Mouse (Mus musculus) midbrain, embryonic 13.5 days (tissue): ENCODE measurements around the gene Scamp4. TPM values are rescaled to one million over a fixed set of nuclear protein-coding genes. Genes with fewer than 3 reads are reported as not detected.
A peak's percentile ranks its signal among the peaks of the same experiment; 100 is the strongest.
"Not testable (repeated sequence)": the region's sequence is repeated elsewhere in the genome, so short reads cannot be mapped to it uniquely, and the experiment has no call there.

Experiments
- ATAC-seq: fragments of 200-750 bp; cut with Nextera tagmentation; 2 replicates; pipeline ENCODE4 v1.8.0; 2017; ENCODE audit warnings: mild to moderate bottlenecking, moderate TSS enrichment, moderate library complexity
- H3K27ac ChIP-seq: fragments of 300-500 bp; sonication (generic); 2 replicates; pipeline ENCODE4 v1.5.1; 2015; ENCODE audit warnings: inconsistent platforms, mild to moderate bottlenecking, moderate library complexity
- H3K27me3 ChIP-seq: fragments of 300-500 bp; sonication (generic); 2 replicates; pipeline ENCODE4 v1.6.1; 2015; ENCODE audit warnings: mild to moderate bottlenecking, inconsistent platforms
- H3K36me3 ChIP-seq: fragments of 300-500 bp; sonication (generic); 2 replicates; pipeline ENCODE4 v1.6.1; 2015; ENCODE audit warnings: mild to moderate bottlenecking, inconsistent platforms
- H3K4me1 ChIP-seq: fragments of 300-500 bp; sonication (generic); replicated peaks from 2 replicates; pipeline ENCODE4 v1.6.1; 2015; ENCODE audit warnings: inconsistent platforms
- H3K4me2 ChIP-seq: fragments of 300-500 bp; sonication (generic); replicated peaks from 2 replicates; pipeline ENCODE4 v1.6.1; 2015; ENCODE audit warnings: moderate library complexity, mild to moderate bottlenecking, inconsistent platforms
- H3K4me3 ChIP-seq: fragments of 300-500 bp; sonication (generic); replicated peaks from 2 replicates; pipeline ENCODE4 v1.5.1; 2015; ENCODE audit warnings: mild to moderate bottlenecking, inconsistent platforms
- H3K9ac ChIP-seq: fragments of 300-500 bp; sonication (generic); replicated peaks from 2 replicates; pipeline ENCODE4 v1.6.1; 2015; ENCODE audit warnings: mild to moderate bottlenecking, inconsistent platforms
- H3K9me3 ChIP-seq: fragments of 300-500 bp; sonication (generic); 2 replicates; pipeline ENCODE4 v1.6.1; 2016; ENCODE audit warnings: mild to moderate bottlenecking, inconsistent platforms
- WGBS: fragments of 180-500 bp; shearing (Covaris S2); methylation state at CpG from one replicate; pipeline ENCODE4 v1.1.7; 2015; 5-methylcytosine and 5-hydroxymethylcytosine counted together
- polyA plus RNA-seq: library from polyadenylated mRNA; unstranded; fragments of >200 nt; fragmentation: Nextera tagmentation; extraction: Ambion mirVana; gene quantifications from 2 replicates; pipeline ENCODE4 v1.2.1, GENCODE M21; 2015

The Scamp4 gene
- polyA plus RNA-seq, 1 experiment from 2014 or later = 60.3 TPM

- Histone ChIP-seq H3K36me3 (peaks cover 40% of the 10 kb centered on the region), H3K27ac (no peak overlapping the region), H3K4me2 (no peak overlapping the region), H3K27me3 (no peaks in the 10 kb centered on the region), H3K9me3 (no peaks in the 10 kb centered on the region), H3K4me3 (no peak overlapping the region), H3K9ac (no peak overlapping the region), H3K4me1 (peaks cover 20% of the 10 kb centered on the region)
- 84% methylated on average over 2 of the region's 2 CpGs for WGBS
- ATAC-seq = no peak
Observed at GRCm38 (mm10) chr10:80604988-80605387, 2.3 kb downstream of the Scamp4 start.

GRCm38 (mm10) chr10:80605721-80606120 is 3.0 kb downstream of the Scamp4 start, which contains the start of gene Gm49322:
Gene Gm49322 (plus strand): TSS chr10:80606021.
- H3K4me2 ChIP-seq, ATAC-seq, H3K27me3 ChIP-seq, H3K9ac ChIP-seq, H3K27ac ChIP-seq, H3K9me3 ChIP-seq, H3K4me3 ChIP-seq: not testable (repeated sequence)
- Histone ChIP-seq H3K36me3 (peaks cover 40% of the 10 kb centered on the region), H3K4me1 (peaks cover 20% of the 10 kb centered on the region)
- WGBS = 86% methylated on average over 4 of the region's 4 CpGs

GRCm38 (mm10) chr10:80606306-80606705 is 3.6 kb downstream of the Scamp4 start:
- no peak overlapping the region for H3K4me3 ChIP-seq
- H3K27me3 ChIP-seq = no peaks in the 10 kb centered on the region
- H3K4me2 ChIP-seq = no peak overlapping the region
- no peak for ATAC-seq
- no peak overlapping the region for H3K27ac ChIP-seq
- WGBS = 94% methylated on average over 23 of the region's 23 CpGs
- H3K9ac ChIP-seq = no peak overlapping the region
- no peaks in the 10 kb centered on the region for H3K9me3 ChIP-seq
- H3K36me3 ChIP-seq = peaks cover 41% of the 10 kb centered on the region
- peaks cover 20% of the 10 kb centered on the region for H3K4me1 ChIP-seq

- ATAC-seq = no peak
- H3K4me2 ChIP-seq = no peak overlapping the region
- H3K4me1 ChIP-seq = peaks cover 20% of the 10 kb centered on the region
- no peaks in the 10 kb centered on the region for H3K9me3 ChIP-seq
- H3K9ac ChIP-seq = no peak overlapping the region
- H3K27me3 ChIP-seq = no peaks in the 10 kb centered on the region
- H3K4me3 ChIP-seq = no peak overlapping the region
- 96% methylated on average over 34 of the region's 34 CpGs for WGBS
- no peak overlapping the region for H3K27ac ChIP-seq
- H3K36me3 ChIP-seq = peaks cover 44% of the 10 kb centered on the region
Observed at GRCm38 (mm10) chr10:80606737-80607350, 4.2 kb downstream of the Scamp4 start.

GRCm38 (mm10) chr10:80608435-80608834 is 5.8 kb downstream of the Scamp4 start:
- no peaks in the 10 kb centered on the region for H3K27me3 ChIP-seq
- H3K4me2 ChIP-seq = no peak overlapping the region
- H3K9me3 ChIP-seq = no peaks in the 10 kb centered on the region
- peaks cover 13% of the 10 kb centered on the region for H3K4me1 ChIP-seq
- WGBS = 93% methylated on average over 3 of the region's 3 CpGs
- peaks cover 56% of the 10 kb centered on the region for H3K36me3 ChIP-seq
- ATAC-seq = no peak
- no peak overlapping the region for H3K27ac ChIP-seq
- H3K4me3 ChIP-seq = no peak overlapping the region
- H3K9ac ChIP-seq = no peak overlapping the region

- Histone ChIP-seq H3K4me1 (peaks cover 3% of the 10 kb centered on the region), H3K4me2 (no peak overlapping the region), H3K9ac (no peak overlapping the region), H3K27ac (no peak overlapping the region), H3K4me3 (no peak overlapping the region), H3K36me3 (peaks cover 64% of the 10 kb centered on the region), H3K9me3 (no peaks in the 10 kb centered on the region), H3K27me3 (no peaks in the 10 kb centered on the region)
- ATAC-seq = no peak
- 89% methylated on average over 10 of the region's 10 CpGs for WGBS
Observed at GRCm38 (mm10) chr10:80609269-80609924, 6.7 kb downstream of the Scamp4 start.

GRCm38 (mm10) chr10:80610116-80610785 is 7.6 kb downstream of the Scamp4 start:
- no peaks in the 10 kb centered on the region for H3K9me3 ChIP-seq
- H3K4me3 ChIP-seq = no peak overlapping the region
- peaks cover 73% of the 10 kb centered on the region for H3K36me3 ChIP-seq
- no peak overlapping the region for H3K9ac ChIP-seq
- no peaks in the 10 kb centered on the region for H3K27me3 ChIP-seq
- H3K27ac ChIP-seq = no peak overlapping the region
- ATAC-seq = no peak
- no peak overlapping the region for H3K4me2 ChIP-seq
- no peaks in the 10 kb centered on the region for H3K4me1 ChIP-seq
- WGBS = 92% methylated on average over 9 of the region's 9 CpGs

- Histone ChIP-seq H3K36me3 (peaks cover 80% of the 10 kb centered on the region), H3K9ac (no peak overlapping the region), H3K4me3 (no peak overlapping the region), H3K9me3 (no peaks in the 10 kb centered on the region), H3K27me3 (no peaks in the 10 kb centered on the region), H3K27ac (no peak overlapping the region), H3K4me2 (no peak overlapping the region), H3K4me1 (no peaks in the 10 kb centered on the region)
- 83% methylated on average over 4 of the region's 4 CpGs for WGBS
- 0 out of 2 replicates have a peak, but pooled peaks have one; percentile 28 for ATAC-seq
Observed at GRCm38 (mm10) chr10:80611024-80611423, 8.4 kb downstream of the Scamp4 start.

- Histone ChIP-seq H3K27ac (no peak overlapping the region), H3K27me3 (no peaks in the 10 kb centered on the region), H3K4me1 (no peaks in the 10 kb centered on the region), H3K36me3 (peaks cover 75% of the 10 kb centered on the region), H3K9ac (no peak overlapping the region), H3K4me3 (no peak overlapping the region), H3K9me3 (no peaks in the 10 kb centered on the region), H3K4me2 (no peak overlapping the region)
- WGBS = 98% methylated on average over 3 of the region's 3 CpGs
- no peak for ATAC-seq
Observed at GRCm38 (mm10) chr10:80611905-80612304, 9.2 kb downstream of the Scamp4 start.

- Histone ChIP-seq H3K4me3 (no peak overlapping the region), H3K4me2 (no peak overlapping the region), H3K4me1 (no peaks in the 10 kb centered on the region), H3K27ac (no peak overlapping the region), H3K9ac (no peak overlapping the region), H3K36me3 (peaks cover 56% of the 10 kb centered on the region), H3K27me3 (no peaks in the 10 kb centered on the region), H3K9me3 (no peaks in the 10 kb centered on the region)
- 81% methylated on average over 3 of the region's 3 CpGs for WGBS
- no peak for ATAC-seq
Observed at GRCm38 (mm10) chr10:80613821-80614220, 11.1 kb downstream of the Scamp4 start.

- Histone ChIP-seq H3K9me3 (no peaks in the 10 kb centered on the region), H3K4me2 (no peak overlapping the region), H3K4me3 (no peak overlapping the region), H3K9ac (no peak overlapping the region), H3K27me3 (no peaks in the 10 kb centered on the region), H3K4me1 (no peaks in the 10 kb centered on the region), H3K36me3 (peaks cover 51% of the 10 kb centered on the region), H3K27ac (no peak overlapping the region)
- WGBS = 89% methylated on average over 6 of the region's 6 CpGs
- no peak for ATAC-seq
Observed at GRCm38 (mm10) chr10:80614351-80614750, 11.7 kb downstream of the Scamp4 start.

GRCm38 (mm10) chr10:80618181-80618580 is 15.5 kb downstream of the Scamp4 start:
- Histone ChIP-seq H3K9ac (no peak overlapping the region), H3K36me3 (peaks cover 31% of the 10 kb centered on the region), H3K4me3 (no peak overlapping the region), H3K27me3 (no peaks in the 10 kb centered on the region), H3K4me2 (no peak overlapping the region), H3K4me1 (peaks cover 8% of the 10 kb centered on the region), H3K9me3 (no peaks in the 10 kb centered on the region), H3K27ac (no peak overlapping the region)
- no peak for ATAC-seq
- WGBS = 86% methylated on average over 9 of the region's 9 CpGs
